8 mouse cellular contexts compared by ENCODE assay signal in the genomic region with DNA sequence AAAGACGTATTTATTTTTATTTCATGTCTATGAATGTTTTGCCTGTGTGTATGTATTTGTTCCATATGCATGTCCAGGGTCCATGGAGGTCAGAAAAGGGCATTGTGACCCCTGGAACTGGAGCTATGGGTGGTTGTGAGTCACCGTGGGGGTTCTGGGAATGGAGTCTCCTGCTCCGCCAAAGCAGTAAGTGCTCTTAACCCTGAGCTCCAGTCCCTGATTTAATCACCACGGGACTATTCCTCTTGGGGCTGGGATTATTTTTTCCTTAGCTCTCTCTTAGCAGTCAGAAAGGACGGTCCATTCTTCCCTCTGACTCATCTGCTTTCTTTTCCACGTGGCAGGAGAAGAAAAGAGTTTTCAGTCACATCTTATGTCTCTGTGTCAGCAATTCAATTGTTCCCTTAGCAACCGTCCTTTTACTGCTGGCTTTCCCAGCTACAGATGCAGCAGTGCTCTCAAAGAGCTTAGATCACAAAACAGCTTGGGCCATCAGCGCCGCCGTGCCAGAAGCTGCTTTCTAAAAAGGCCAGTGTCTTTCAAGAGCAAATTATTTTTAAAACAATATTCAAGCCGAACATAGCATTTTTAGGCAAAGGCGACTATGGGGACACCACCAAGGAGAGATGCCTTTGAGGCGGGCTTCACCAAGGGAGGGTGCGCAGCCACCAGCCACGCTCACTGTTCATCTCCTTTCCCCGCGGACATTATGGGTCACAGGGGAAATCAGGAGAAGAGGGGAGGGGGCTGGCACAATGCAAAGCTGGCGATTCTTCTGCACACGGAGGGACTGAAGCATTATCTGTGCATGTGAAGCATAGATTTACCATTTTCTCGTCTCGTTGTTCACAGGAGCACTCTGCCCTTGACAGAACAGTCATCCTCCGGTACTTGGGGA.
DNase-seq lines count a peak whose midpoint lies in the region; ATAC-seq lines count a peak whose summit lies in the region.

No protein-coding gene starts in this region.

- H3K27me3 ChIP-seq in kidney, embryonic 14.5 days (ENCODE audit: control insufficient read depth, insufficient read depth, low read length) = peaks cover 10% of the 10 kb centered on the region; the same call in 1 of the 2 replicates
- H3K27me3 ChIP-seq in hindbrain, embryonic 15.5 days = no peaks in the 10 kb centered on the region
- H3K27me3 ChIP-seq in limb, embryonic 15.5 days = 0 out of 2 replicates have a peak, but pooled peaks cover 4% of the 10 kb centered on the region

- DNase-seq in kidney, postnatal 36 days = no peak
- peak; percentile 82 for DNase-seq in embryo, embryonic 10 days (ENCODE audit: low spot score)
- DNase-seq in telencephalon, adult 2 months (ENCODE audit: low read depth, low spot score) = peak; percentile 77
- DNase-seq in spleen, adult 12 weeks (ENCODE audit: low spot score) = no peak
- no peak for DNase-seq in adrenal gland, postnatal 25 days

- no peaks in the 10 kb centered on the region for H3K36me3 ChIP-seq in kidney, embryonic 14.5 days (ENCODE audit: control insufficient read depth, insufficient read depth, low read length)
- H3K36me3 ChIP-seq in hindbrain, embryonic 15.5 days = no peaks in the 10 kb centered on the region
- no peaks in the 10 kb centered on the region for H3K36me3 ChIP-seq in limb, embryonic 15.5 days

- H3K4me2 ChIP-seq in kidney, embryonic 14.5 days (replicated peaks; ENCODE audit: low read depth, low read length) = peak overlapping the region; percentile 42
- H3K4me2 ChIP-seq in hindbrain, embryonic 15.5 days = peak overlapping the region; percentile 52
- peak overlapping the region; percentile 15; the same call in 1 of the 2 replicates for H3K4me2 ChIP-seq in limb, embryonic 15.5 days

- no peak overlapping the region for H3K27ac ChIP-seq in kidney, embryonic 14.5 days (ENCODE audit: low read depth, low read length)
- H3K27ac ChIP-seq in hindbrain, embryonic 15.5 days (replicated peaks) = peak overlapping the region; percentile 86
- no peak overlapping the region for H3K27ac ChIP-seq in limb, embryonic 15.5 days

- H3K4me1 ChIP-seq in kidney, embryonic 14.5 days (ENCODE audit: control insufficient read depth, insufficient read depth, low read length) = no peaks in the 10 kb centered on the region
- peaks cover 34% of the 10 kb centered on the region for H3K4me1 ChIP-seq in hindbrain, embryonic 15.5 days (replicated peaks)
- peaks cover 6% of the 10 kb centered on the region for H3K4me1 ChIP-seq in limb, embryonic 15.5 days

- peak overlapping the region; percentile 20; the same call in 1 of the 2 replicates for H3K4me3 ChIP-seq in kidney, embryonic 14.5 days (ENCODE audit: low read length)
- peak overlapping the region; percentile 22 for H3K4me3 ChIP-seq in hindbrain, embryonic 15.5 days
- H3K4me3 ChIP-seq in limb, embryonic 15.5 days = no peak overlapping the region

- no peak for ATAC-seq in kidney, embryonic 14.5 days (ENCODE audit: low FRiP score, low TSS enrichment)
- ATAC-seq in hindbrain, embryonic 15.5 days (ENCODE audit: low FRiP score, low read depth) = peak; percentile 91
- no peak for ATAC-seq in limb, embryonic 15.5 days (ENCODE audit: insufficient number of reproducible peaks, low FRiP score, low TSS enrichment, low read depth)

- peaks cover 6% of the 10 kb centered on the region; the same call in 1 of the 2 replicates for H3K9me3 ChIP-seq in kidney, embryonic 14.5 days (ENCODE audit: control insufficient read depth, low read length)
- H3K9me3 ChIP-seq in hindbrain, embryonic 15.5 days = peaks cover 5% of the 10 kb centered on the region; the same call in 1 of the 2 replicates
- no peaks in the 10 kb centered on the region for H3K9me3 ChIP-seq in limb, embryonic 15.5 days

- WGBS in kidney, embryonic 14.5 days = 12% methylated on average over 22 of the region's 22 CpGs
- WGBS in hindbrain, embryonic 15.5 days = 3% methylated on average over 22 of the region's 22 CpGs
- WGBS in limb, embryonic 15.5 days = 19% methylated on average over 22 of the region's 22 CpGs

- peak overlapping the region; percentile 18; the same call in 1 of the 2 replicates for H3K9ac ChIP-seq in kidney, embryonic 14.5 days (ENCODE audit: low read depth, low read length)
- H3K9ac ChIP-seq in hindbrain, embryonic 15.5 days = peak overlapping the region; percentile 32
- no peak overlapping the region for H3K9ac ChIP-seq in limb, embryonic 15.5 days

Comparison
In these comparisons a context has a peak if more than half of its experiments do, and no peak if none do; other contexts are left out.
1. DNase-seq: peak in embryo, embryonic 10 days (single experiment) and telencephalon, adult 2 months (single experiment); none in kidney, postnatal 36 days (0 of 2), spleen, adult 12 weeks (single experiment) and adrenal gland, postnatal 25 days (single experiment).
2. Peak in every context shown above with its lines, with median percentiles within 50 percentile points of each other: H3K4me2 ChIP-seq.